Mouse (Mus musculus) lung, postnatal 4 days (tissue): ENCODE measurements at regions not wholly inside any gene's neighbourhood (a gene's known extent, or its start where the extent isn't known, plus 50 kb on each side); places are given as distances from the start of the nearest gene placed in this dataset.

Source experiments
- DNase-seq, 2 experiments: peaks; one replicate each; pipeline ENCODE4 v3.0.0; 2021

DNA sequence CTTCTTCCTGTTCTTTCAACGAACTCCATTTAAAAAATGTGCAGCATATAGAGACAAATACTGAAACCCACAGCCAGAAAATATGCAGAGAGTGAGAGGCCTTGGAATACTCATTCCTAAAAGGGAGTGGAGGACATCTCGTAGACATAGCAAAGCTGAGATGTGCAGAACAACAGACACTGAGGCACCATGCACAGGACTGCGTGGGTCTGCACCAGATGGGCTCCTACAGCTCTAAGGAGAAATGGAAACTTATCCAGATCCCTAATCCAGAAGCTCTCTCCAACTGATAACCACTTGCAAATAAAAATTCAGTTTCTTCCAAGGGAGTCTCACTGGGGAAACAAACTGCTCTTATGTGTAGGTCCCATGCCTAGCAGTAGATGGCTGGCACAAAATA lies 101.6 kb downstream of the Slc25a24 start:
- no peak for DNase-seq

DNA sequence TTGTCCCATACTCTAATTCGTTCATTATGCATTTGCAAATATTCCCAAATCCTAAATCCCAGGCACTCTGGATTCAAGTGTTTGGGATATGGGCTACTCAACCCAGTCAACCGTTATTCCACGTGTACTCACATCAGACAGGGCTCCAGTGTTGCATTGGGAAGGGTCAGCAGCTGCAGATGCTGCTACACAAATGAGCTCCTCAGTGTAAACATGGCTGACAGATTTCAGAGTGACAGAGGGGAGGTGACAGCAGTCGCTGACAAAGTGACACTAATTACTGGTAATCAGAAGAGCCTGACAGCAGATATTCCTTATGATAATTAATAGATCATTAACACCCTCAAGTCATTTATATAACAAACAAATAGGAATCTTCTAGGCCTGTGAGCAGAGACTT lies 106.2 kb upstream of the Vav3 start:
- DNase-seq = no peak

DNA sequence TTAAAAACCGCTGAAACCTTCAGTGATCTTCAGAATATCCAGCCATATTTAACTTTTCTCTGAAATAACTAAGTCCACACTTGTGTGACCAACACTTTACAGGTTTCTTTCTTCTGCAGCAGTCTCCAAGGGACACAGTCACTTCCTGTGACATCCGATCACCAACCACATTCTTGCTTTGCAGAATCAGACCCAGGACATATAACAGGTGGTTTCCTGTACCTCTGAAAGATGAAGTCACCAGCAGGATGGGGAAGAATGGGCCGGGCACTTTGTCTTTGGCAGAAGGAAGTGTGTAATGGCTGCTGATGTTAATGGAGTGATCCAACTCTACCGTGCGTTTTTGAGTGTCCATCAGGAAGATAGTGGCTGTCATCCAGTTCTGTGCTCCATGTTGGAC lies 103.5 kb upstream of the Vav3 start:
- DNase-seq = no peak

DNA sequence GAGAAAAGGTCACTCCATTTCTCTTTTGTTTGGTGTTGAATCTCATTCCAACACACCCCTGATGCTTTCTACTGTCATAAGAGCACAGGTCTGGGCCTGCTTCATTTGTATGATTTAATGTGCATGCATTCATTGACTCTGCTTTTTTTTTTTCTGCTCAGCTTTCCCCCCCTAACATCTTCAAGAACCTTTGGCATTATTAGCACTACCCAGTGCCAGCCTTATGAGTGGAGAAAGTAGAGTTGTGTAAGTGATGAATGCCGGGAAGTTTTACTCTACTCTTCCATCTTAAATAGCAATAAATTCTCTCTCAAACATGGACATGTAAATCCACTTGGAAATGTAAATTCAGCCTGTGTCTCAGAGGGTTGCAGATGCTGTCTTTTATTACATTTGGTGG lies 97.0 kb upstream of the Vav3 start:
- no peak for DNase-seq

DNA sequence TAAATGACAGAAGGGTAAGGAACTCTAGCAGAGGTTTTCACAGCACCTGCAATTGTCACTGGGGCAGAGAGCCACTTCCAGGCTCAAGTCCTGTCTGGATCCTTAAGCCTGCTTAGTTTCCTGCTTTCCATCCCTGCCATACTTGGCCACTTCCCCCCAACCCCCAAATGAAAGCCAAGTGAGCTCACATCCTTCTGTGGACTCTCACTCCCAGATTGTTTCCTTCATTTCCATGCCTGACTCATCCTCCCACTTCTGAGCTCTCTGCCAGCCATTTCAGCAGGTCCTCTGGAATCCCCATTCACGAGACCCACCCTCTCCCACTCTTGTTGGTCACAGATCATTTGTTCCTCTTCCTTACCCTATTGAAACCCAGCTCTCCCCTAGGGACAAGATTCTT lies 91.7 kb upstream of the Vav3 start:
- DNase-seq = no peak

DNA sequence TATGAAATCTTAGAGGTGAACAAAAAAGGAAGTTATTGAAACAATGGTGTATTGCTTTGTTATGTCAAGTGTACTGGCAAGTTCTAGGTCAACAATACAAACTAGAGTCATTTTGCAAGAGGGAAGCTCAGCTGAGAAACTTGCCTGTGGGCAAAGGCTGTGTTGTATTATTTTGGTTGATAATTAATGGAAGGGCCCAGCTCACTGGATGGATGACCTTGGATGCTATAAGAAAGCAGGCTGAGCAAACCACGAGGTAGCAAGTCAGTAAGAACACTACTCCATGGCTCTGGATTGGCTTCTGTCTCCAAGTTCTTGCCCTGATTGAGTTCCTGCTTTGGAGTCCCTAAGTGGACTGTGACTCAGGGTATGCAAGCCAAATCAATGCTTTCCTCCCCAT lies 91.1 kb upstream of the Vav3 start:
- DNase-seq = no peak

DNA sequence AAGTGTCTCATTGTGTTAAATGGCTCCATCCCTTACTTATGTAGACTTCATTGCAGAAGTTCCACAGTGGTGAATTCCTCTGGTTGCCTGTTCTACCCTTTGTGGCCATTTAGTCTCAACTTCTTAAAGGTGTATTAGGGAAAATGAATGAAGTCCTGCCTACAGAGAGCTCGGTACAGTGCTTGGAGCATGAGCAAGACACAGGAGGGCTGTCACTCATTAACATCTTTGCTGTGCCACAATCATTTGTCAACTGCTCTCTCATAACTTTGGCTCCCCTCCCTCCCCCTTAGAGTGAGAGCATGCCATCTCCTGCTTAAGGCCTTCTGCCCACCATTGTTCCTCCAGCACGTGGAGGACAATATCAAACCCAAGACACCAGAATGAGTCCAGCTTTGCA lies 90.5 kb upstream of the Vav3 start:
- no peak for DNase-seq

DNA sequence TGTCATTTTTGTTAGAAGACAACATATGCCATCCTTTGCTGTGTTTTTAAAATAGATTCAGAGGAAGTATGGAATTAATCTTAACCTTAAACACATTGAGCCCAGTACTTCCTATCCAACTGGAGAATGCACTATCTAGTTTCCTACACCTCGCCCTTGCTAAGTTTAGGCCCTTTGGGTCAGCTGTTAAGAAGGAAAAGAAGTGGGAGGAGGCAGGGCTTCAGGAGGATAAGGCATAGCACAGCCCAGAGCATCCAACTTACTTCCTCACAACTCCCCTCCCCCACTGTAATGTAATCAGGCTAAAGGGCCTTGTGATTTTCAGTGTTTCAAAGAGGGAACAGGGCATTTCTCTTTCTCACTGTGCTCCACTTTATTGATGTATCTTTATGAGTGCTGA lies 88.7 kb upstream of the Vav3 start:
- DNase-seq = peak in 1 of 2 experiments; percentile 20

DNA sequence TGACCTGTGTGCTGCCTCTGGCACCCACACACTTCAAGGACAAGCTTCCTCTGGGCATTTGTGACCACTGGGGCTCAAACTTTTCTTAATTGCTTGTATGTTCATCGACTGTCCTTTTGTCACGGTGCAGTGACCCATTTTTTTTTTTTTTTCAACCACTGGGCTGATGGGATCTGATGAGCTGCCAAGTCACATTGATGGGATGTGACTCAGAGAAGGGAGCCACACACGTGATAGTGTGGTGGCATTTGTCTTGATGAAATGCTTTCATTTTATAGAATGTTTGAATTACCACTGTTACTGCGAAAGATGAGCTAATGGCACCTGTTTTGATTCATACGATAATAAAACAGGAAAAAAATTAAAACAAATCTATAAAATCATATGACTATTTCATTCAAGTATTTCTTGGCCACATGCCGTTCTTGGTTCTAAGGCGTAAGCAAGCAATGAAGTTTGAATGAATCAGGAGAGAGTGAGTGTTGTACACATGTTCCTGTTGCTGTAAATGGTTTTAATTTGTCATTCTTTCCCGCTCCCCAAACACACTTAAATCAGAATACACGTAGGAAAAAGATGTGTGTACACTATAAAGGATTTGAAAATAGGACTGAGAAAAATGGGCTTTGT lies 86.3 kb upstream of the Vav3 start:
- DNase-seq = no peak

DNA sequence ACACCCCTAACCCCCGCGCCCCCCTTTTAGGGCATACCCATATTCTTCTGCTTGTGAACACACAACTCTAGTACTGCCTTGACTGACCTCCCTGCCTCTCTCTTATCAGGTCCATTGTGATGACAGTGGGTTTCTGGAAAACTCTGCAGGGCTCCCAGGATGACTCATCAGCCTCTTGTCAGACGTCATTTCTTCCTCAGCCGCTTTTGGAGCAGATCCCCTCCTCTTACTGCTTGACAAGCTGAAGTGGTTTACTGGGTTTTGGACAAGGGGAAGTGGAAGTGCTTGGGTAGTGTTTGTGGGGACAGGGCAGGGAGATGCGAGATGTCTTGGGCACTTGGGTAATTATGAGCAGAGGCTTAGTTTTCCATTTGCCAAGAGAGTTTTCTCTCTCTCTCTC lies 85.5 kb upstream of the Vav3 start:
- peak; percentile 20 to 26 for DNase-seq

DNA sequence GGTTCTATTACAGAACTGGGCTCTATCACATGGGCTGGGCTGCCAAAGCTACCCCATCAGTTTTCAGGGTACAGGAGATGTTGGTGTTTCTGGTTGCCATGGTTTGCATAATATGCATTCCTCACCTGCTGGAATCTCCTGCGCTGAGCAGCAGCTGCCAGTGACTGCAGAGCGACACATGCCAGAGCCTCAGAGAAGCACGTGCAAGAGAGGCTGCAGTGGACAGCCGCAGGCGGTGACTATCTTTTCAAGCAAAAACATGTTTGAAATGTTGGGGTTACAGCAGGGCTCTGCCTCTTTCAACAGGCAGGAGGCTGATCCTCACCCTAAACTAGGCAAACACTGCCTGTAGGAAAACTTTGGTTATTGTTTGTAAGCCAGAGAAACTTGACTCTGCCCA lies 83.7 kb upstream of the Vav3 start:
- DNase-seq = no peak

DNA sequence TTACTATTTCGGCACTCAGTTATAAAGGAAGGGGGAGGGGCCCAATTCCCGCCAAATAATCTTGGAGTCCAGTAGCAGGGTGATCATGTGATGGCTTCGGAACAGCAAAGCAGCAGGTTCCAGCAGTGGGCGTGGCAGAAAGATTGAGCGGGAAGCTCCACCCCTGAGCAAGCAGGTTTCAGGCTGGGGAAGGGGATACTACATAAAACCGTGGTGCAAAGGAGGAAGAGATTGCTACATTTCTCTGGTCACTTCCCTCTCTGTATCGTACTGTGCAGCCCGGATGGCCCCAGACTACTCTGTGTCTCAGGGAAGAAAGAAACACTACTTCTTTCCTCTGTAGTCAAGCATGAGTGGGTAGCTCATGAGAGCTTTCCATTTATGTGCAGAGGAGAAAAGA lies 73.5 kb upstream of the Vav3 start:
- DNase-seq = peak; percentile 20 to 24

DNA sequence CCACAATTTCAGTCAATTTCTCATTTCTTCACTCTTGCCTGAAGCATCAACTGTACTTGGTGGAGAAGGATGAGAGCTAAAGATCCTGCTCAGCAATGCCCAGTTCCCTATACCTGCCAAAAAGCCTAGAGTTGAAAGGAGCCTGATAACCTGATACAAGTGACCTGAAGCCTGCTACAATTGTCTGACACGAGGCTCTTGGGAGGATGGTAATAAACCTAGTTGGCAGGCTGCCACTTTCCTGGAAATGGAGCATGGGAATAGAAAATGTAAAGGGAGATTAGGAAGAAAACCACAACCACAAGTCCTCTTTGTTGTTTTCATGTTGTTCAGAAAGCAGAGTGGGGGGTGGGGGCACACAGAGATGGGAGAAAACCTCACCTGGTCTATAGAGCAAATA lies 69.7 kb upstream of the Vav3 start:
- no peak for DNase-seq

DNA sequence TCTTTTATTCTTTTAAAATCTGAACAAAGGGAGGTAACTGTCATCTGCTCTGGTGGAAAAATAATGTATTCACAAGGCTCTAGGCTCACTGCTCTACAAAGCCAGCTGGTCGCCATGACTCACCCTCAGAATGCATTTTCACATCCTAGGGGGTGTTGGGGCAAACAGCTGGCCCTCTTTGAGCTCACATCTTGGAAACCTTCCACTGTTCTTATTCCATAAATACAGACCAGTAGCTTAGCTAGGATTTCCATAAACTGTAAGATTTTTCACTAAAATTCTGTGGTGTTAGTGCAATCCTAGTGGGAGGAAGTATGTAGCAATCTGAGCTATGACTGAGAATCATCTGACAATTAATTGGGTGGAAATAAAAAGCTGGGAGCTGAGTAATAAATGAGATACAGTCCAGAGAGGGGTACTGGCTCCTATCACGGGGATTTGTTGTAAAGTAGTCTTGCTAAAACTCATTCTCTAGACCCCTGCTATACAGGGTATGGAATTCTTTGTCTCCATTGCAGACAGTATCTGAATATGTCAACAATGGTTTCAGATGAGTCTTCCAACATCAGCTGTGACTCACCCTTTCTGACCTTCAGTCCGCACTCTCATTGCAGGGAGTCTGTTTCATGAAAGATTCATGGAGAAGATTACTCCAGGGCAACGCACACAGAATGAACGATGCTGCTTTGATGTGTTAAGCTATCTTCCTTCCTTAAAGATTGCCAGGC lies 67.2 kb upstream of the Vav3 start:
- peak; percentile 33 to 56 for DNase-seq

DNA sequence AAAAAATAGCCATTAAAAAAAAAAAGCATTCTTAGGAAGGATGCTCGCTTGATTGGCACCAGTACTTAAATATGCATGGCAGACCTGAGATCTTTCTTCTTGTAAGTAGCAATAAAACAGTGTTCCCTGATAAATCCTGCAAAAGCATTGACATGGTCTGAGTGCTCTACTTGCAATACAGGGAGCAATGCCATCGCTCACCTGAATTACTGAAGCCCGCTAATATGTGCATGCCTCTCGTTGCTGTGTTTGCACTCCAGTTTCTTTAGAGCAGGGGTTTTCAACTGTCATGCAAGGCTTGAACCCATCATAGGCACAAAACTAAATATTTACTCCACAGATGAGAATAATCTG lies 66.7 kb upstream of the Vav3 start:
- no peak for DNase-seq

DNA sequence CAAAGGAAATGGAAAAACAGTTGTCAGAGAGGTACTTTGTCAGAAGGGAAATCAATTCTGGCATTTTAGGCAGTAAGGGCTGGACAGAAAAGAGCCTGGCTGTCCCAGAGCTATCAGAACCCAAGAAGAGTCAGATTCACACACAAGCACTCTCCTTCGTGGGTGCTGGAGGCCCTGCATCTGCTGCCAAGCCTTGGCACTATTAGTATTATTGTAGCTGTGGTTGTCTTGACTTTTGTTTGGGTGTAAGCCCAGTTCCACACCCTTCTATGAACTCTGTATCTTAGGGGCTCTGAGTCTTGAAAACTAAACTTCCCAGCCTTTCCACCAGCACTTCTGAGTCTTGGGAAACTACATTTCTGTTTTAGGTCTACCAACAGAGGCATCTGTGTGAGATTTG lies 61.4 kb upstream of the Vav3 start:
- DNase-seq = peak in 1 of 2 experiments; percentile 21

DNA sequence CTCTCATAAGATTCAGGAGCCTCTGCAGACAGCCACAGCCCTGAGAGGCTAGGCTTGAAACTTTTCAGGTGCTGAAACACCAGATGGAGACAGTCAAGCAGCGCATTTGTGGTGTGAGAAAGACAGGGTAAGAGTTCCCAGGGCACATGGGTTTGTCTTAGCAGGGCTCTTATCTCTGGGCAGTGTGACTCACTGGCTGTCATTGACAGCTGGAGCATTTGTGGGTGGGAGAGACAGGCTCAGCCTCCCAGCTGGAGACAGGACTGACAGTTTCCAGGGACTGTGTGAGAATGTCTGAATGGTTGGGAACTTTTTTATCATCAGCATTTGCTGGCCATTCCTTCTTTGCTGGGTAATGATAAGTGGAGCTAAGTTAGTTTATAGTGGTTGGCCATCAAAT lies 53.9 kb upstream of the Vav3 start:
- peak; percentile 23 to 56 for DNase-seq
